Mouse (Mus musculus) myocyte (in vitro differentiated cells): ENCODE results near the gene Dapk2.

Source experiments
- CEBPB ChIP-seq: IDR thresholded peaks from 2 replicates; pipeline ENCODE4 v1.6.1; 2011; ENCODE audit warnings: mild to moderate bottlenecking, moderate library complexity; ENCODE audit not compliant: poor library complexity, insufficient read depth, severe bottlenecking
- E2F4 ChIP-seq: IDR thresholded peaks from one replicate; pipeline ENCODE4 v1.6.1; 2011; ENCODE audit warnings: mild to moderate bottlenecking, control low read depth, moderate library complexity; ENCODE audit not compliant: insufficient read depth
- MAX ChIP-seq: IDR thresholded peaks from one replicate; pipeline ENCODE4 v1.6.1; 2011; ENCODE audit warnings: low read depth, mild to moderate bottlenecking, control low read depth
- MYOD1 ChIP-seq, 3 experiments: IDR thresholded peaks; one replicate each; pipeline ENCODE4 v1.6.1; 2011; ENCODE audit warnings: control low read depth in 2 of 3, low read depth in 2 of 3, mild to moderate bottlenecking in 2 of 3, moderate library complexity in 1 of 3; ENCODE audit not compliant: insufficient read length in 2 of 3, control insufficient read depth in 1 of 3
- MYOG ChIP-seq, 3 experiments: IDR thresholded peaks; one replicate each; pipeline ENCODE4 v1.6.1; 2011; ENCODE audit warnings: control low read depth in 2 of 3, low read depth in 2 of 3, mild to moderate bottlenecking in 2 of 3; ENCODE audit not compliant: insufficient read length in 2 of 3, control insufficient read depth in 1 of 3, insufficient read depth in 1 of 3
- POLR2A ChIP-seq: IDR thresholded peaks from one replicate; pipeline ENCODE4 v1.6.1; 2011; ENCODE audit warnings: low read depth, mild to moderate bottlenecking, control low read depth, moderate library complexity; ENCODE audit not compliant: insufficient read length
- POLR2AphosphoS2 ChIP-seq: IDR thresholded peaks from one replicate; pipeline ENCODE4 v1.6.1; 2011; ENCODE audit warnings: low read depth, control low read depth; ENCODE audit not compliant: insufficient read length
- REST ChIP-seq: IDR thresholded peaks from one replicate; pipeline ENCODE4 v1.6.1; 2011; ENCODE audit warnings: mild to moderate bottlenecking, control low read depth, moderate library complexity; ENCODE audit not compliant: insufficient read depth, insufficient read length
- SRF ChIP-seq: IDR thresholded peaks from one replicate; pipeline ENCODE4 v1.6.1; 2011; ENCODE audit warnings: low read depth; ENCODE audit not compliant: control insufficient read depth, insufficient read length
- TCF12 ChIP-seq: IDR thresholded peaks from one replicate; pipeline ENCODE4 v1.6.1; 2011; ENCODE audit warnings: mild to moderate bottlenecking, control low read depth; ENCODE audit not compliant: poor library complexity, insufficient read depth, severe bottlenecking
- USF1 ChIP-seq: IDR thresholded peaks from one replicate; pipeline ENCODE4 v1.6.1; 2011; ENCODE audit warnings: low read depth, mild to moderate bottlenecking, control low read depth, moderate library complexity

GRCm38 (mm10) chr9:66280496-66280895, 122.5 kb downstream of the Dapk2 start:
- TF ChIP-seq CEBPB, result no peak
- TF ChIP-seq TCF12, result no peak
- TF ChIP-seq POLR2A, result no peak
- no peak for TF ChIP-seq MAX
- no peak for TF ChIP-seq MYOG (IDR thresholded peaks at IDR 0.05; ENCODE audit: control insufficient read depth in 1 of 3, insufficient read depth in 1 of 3, insufficient read length in 2 of 3, low read depth in 2 of 3)
- no peak for TF ChIP-seq REST
- TF ChIP-seq POLR2AphosphoS2, result no peak
- TF ChIP-seq E2F4, result no peak
- TF ChIP-seq USF1, result no peak
- TF ChIP-seq SRF, result no peak
- TF ChIP-seq MYOD1 (IDR thresholded peaks at IDR 0.05; ENCODE audit: control insufficient read depth in 1 of 3, insufficient read length in 2 of 3, low read depth in 2 of 3), result no peak
